Mouse (Mus musculus): ENCODE results near the gene Rab21. TPM values are rescaled to one million over a fixed set of nuclear protein-coding genes. Genes with fewer than 3 reads are reported as not detected.

Rab21 gene
- polyA plus RNA-seq, 1 experiment from 2014 or later: 1.8 TPM

GRCm38 (mm10) chr10:115298683-115299082 lies 16.7 kb downstream of the Rab21 start:
- no peak overlapping the region for H3K4me3 ChIP-seq (ENCODE audit: low read depth, low read length)
- H3K36me3 ChIP-seq (ENCODE audit: control insufficient read depth, insufficient read depth): peaks cover 17% of the 10 kb centered on the region

GRCm38 (mm10) chr10:115297582-115297981 lies 17.8 kb downstream of the Rab21 start:
- no peaks in the 10 kb centered on the region for H3K27me3 ChIP-seq (ENCODE audit: control insufficient read depth, insufficient read depth, low read depth, low read length)
- H3K27ac ChIP-seq (ENCODE audit: low read length): no peak overlapping the region
- WGBS (ENCODE audit: insufficient replicate concordance): 87% methylated on average over 5 of the region's 5 CpGs
- H3K9ac ChIP-seq (ENCODE audit: low read depth, low read length): no peak overlapping the region
- H3K4me1 ChIP-seq (ENCODE audit: control insufficient read depth, low read depth, low read length): no peaks in the 10 kb centered on the region
- H3K4me3 ChIP-seq (ENCODE audit: low read depth, low read length): no peak overlapping the region
- peaks cover 23% of the 10 kb centered on the region for H3K36me3 ChIP-seq (ENCODE audit: control insufficient read depth, insufficient read depth)
- no peak overlapping the region for H3K4me2 ChIP-seq (ENCODE audit: low read depth, low read length)
- no peak for ATAC-seq (ENCODE audit: low read depth)
- H3K9me3 ChIP-seq (replicated peaks; ENCODE audit: control insufficient read depth, low read length): no peaks in the 10 kb centered on the region

More at GRCm38 (mm10) chr10:115298683-115299082, 16.7 kb downstream of the Rab21 start:
- Histone ChIP-seq H3K27me3 (ENCODE audit: control insufficient read depth, insufficient read depth, low read depth, low read length) (no peaks in the 10 kb centered on the region), H3K4me2 (ENCODE audit: low read depth, low read length) (no peak overlapping the region), H3K9me3 (replicated peaks; ENCODE audit: control insufficient read depth, low read length) (no peaks in the 10 kb centered on the region), H3K4me1 (ENCODE audit: control insufficient read depth, low read depth, low read length) (no peaks in the 10 kb centered on the region), H3K9ac (ENCODE audit: low read depth, low read length) (no peak overlapping the region), H3K27ac (ENCODE audit: low read length) (no peak overlapping the region)
- WGBS (ENCODE audit: insufficient replicate concordance): 74% methylated on average over 4 of the region's 4 CpGs
- ATAC-seq (ENCODE audit: low read depth): no peak

- 71% methylated on average over 9 of the region's 9 CpGs for WGBS (ENCODE audit: insufficient replicate concordance)
- H3K27ac ChIP-seq (ENCODE audit: low read length): no peak overlapping the region
- no peaks in the 10 kb centered on the region for H3K4me1 ChIP-seq (ENCODE audit: control insufficient read depth, low read depth, low read length)
- H3K9me3 ChIP-seq (replicated peaks; ENCODE audit: control insufficient read depth, low read length): no peaks in the 10 kb centered on the region
- H3K27me3 ChIP-seq (ENCODE audit: control insufficient read depth, insufficient read depth, low read depth, low read length): no peaks in the 10 kb centered on the region
- peak; percentile 35; the same call in 1 of the 2 replicates for ATAC-seq (ENCODE audit: low read depth)
- no peak overlapping the region for H3K9ac ChIP-seq (ENCODE audit: low read depth, low read length)
- H3K4me2 ChIP-seq (ENCODE audit: low read depth, low read length): no peak overlapping the region
- H3K4me3 ChIP-seq (ENCODE audit: low read depth, low read length): no peak overlapping the region
- H3K36me3 ChIP-seq (ENCODE audit: control insufficient read depth, insufficient read depth): peaks cover 25% of the 10 kb centered on the region
Observed at GRCm38 (mm10) chr10:115296401-115296935, 18.9 kb downstream of the Rab21 start.

- Histone ChIP-seq H3K4me3 (ENCODE audit: low read depth, low read length) (no peak overlapping the region), H3K9me3 (replicated peaks; ENCODE audit: control insufficient read depth, low read length) (no peaks in the 10 kb centered on the region), H3K4me2 (ENCODE audit: low read depth, low read length) (no peak overlapping the region), H3K27ac (ENCODE audit: low read length) (no peak overlapping the region), H3K4me1 (ENCODE audit: control insufficient read depth, low read depth, low read length) (no peaks in the 10 kb centered on the region), H3K36me3 (ENCODE audit: control insufficient read depth, insufficient read depth) (peaks cover 20% of the 10 kb centered on the region), H3K9ac (ENCODE audit: low read depth, low read length) (no peak overlapping the region), H3K27me3 (ENCODE audit: control insufficient read depth, insufficient read depth, low read depth, low read length) (no peaks in the 10 kb centered on the region)
- 77% methylated on average over 3 of the region's 3 CpGs for WGBS (ENCODE audit: insufficient replicate concordance)
- no peak for ATAC-seq (ENCODE audit: low read depth)
Observed at GRCm38 (mm10) chr10:115295162-115295561, 20.2 kb downstream of the Rab21 start.

- Histone ChIP-seq H3K9me3 (replicated peaks; ENCODE audit: control insufficient read depth, low read length) (no peaks in the 10 kb centered on the region), H3K4me2 (ENCODE audit: low read depth, low read length) (no peak overlapping the region), H3K36me3 (ENCODE audit: control insufficient read depth, insufficient read depth) (peaks cover 19% of the 10 kb centered on the region), H3K4me1 (ENCODE audit: control insufficient read depth, low read depth, low read length) (no peaks in the 10 kb centered on the region), H3K27ac (ENCODE audit: low read length) (no peak overlapping the region), H3K4me3 (ENCODE audit: low read depth, low read length) (no peak overlapping the region), H3K9ac (ENCODE audit: low read depth, low read length) (no peak overlapping the region), H3K27me3 (ENCODE audit: control insufficient read depth, insufficient read depth, low read depth, low read length) (no peaks in the 10 kb centered on the region)
- 87% methylated on average over 7 of the region's 7 CpGs for WGBS (ENCODE audit: insufficient replicate concordance)
- no peak for ATAC-seq (ENCODE audit: low read depth)
Observed at GRCm38 (mm10) chr10:115294715-115295114, 20.7 kb downstream of the Rab21 start.

- H3K36me3 ChIP-seq (ENCODE audit: control insufficient read depth, insufficient read depth): peaks cover 18% of the 10 kb centered on the region
- ATAC-seq (ENCODE audit: low read depth): no peak
Observed at GRCm38 (mm10) chr10:115293946-115294345, 21.4 kb downstream of the Rab21 start.

GRCm38 (mm10) chr10:115290671-115291070 lies 24.7 kb downstream of the Rab21 start:
- Histone ChIP-seq H3K27ac (ENCODE audit: low read length) (no peak overlapping the region), H3K4me2 (ENCODE audit: low read depth, low read length) (no peak overlapping the region), H3K4me1 (ENCODE audit: control insufficient read depth, low read depth, low read length) (no peaks in the 10 kb centered on the region), H3K4me3 (ENCODE audit: low read depth, low read length) (no peak overlapping the region), H3K36me3 (ENCODE audit: control insufficient read depth, insufficient read depth) (peaks cover 26% of the 10 kb centered on the region), H3K27me3 (ENCODE audit: control insufficient read depth, insufficient read depth, low read depth, low read length) (no peaks in the 10 kb centered on the region), H3K9ac (ENCODE audit: low read depth, low read length) (no peak overlapping the region), H3K9me3 (replicated peaks; ENCODE audit: control insufficient read depth, low read length) (no peaks in the 10 kb centered on the region)
- WGBS (ENCODE audit: insufficient replicate concordance): 88% methylated on average over 9 of the region's 9 CpGs
- ATAC-seq (ENCODE audit: low read depth): no peak

More at GRCm38 (mm10) chr10:115293946-115294345, 21.4 kb downstream of the Rab21 start:
- 83% methylated on average over 7 of the region's 7 CpGs for WGBS (ENCODE audit: insufficient replicate concordance)
- H3K4me1 ChIP-seq (ENCODE audit: control insufficient read depth, low read depth, low read length): no peaks in the 10 kb centered on the region
- no peak overlapping the region for H3K4me3 ChIP-seq (ENCODE audit: low read depth, low read length)
- H3K4me2 ChIP-seq (ENCODE audit: low read depth, low read length): no peak overlapping the region
- no peaks in the 10 kb centered on the region for H3K9me3 ChIP-seq (replicated peaks; ENCODE audit: control insufficient read depth, low read length)
- H3K27me3 ChIP-seq (ENCODE audit: control insufficient read depth, insufficient read depth, low read depth, low read length): no peaks in the 10 kb centered on the region
- H3K9ac ChIP-seq (ENCODE audit: low read depth, low read length): no peak overlapping the region
- no peak overlapping the region for H3K27ac ChIP-seq (ENCODE audit: low read length)

- no peaks in the 10 kb centered on the region for H3K4me1 ChIP-seq (ENCODE audit: control insufficient read depth, low read depth, low read length)
- H3K27me3 ChIP-seq (ENCODE audit: control insufficient read depth, insufficient read depth, low read depth, low read length): no peaks in the 10 kb centered on the region
- H3K36me3 ChIP-seq (ENCODE audit: control insufficient read depth, insufficient read depth): peaks cover 21% of the 10 kb centered on the region
- H3K9me3 ChIP-seq (replicated peaks; ENCODE audit: control insufficient read depth, low read length): no peaks in the 10 kb centered on the region
- H3K9ac ChIP-seq (ENCODE audit: low read depth, low read length): no peak overlapping the region
- ATAC-seq (ENCODE audit: low read depth): peak; percentile 80
- H3K4me3 ChIP-seq (ENCODE audit: low read depth, low read length): no peak overlapping the region
- no peak overlapping the region for H3K4me2 ChIP-seq (ENCODE audit: low read depth, low read length)
- WGBS (ENCODE audit: insufficient replicate concordance): 79% methylated on average over 8 of the region's 8 CpGs
- H3K27ac ChIP-seq (ENCODE audit: low read length): peak overlapping the region; percentile 29
Observed at GRCm38 (mm10) chr10:115288856-115289255, 26.5 kb downstream of the Rab21 start.

GRCm38 (mm10) chr10:115284170-115284569 lies 31.2 kb downstream of the Rab21 start:
- 61% methylated on average over 10 of the region's 10 CpGs for WGBS (ENCODE audit: insufficient replicate concordance)
- Histone ChIP-seq H3K36me3 (ENCODE audit: control insufficient read depth, insufficient read depth) (peaks cover 8% of the 10 kb centered on the region), H3K4me1 (ENCODE audit: control insufficient read depth, low read depth, low read length) (no peaks in the 10 kb centered on the region), H3K27me3 (ENCODE audit: control insufficient read depth, insufficient read depth, low read depth, low read length) (no peaks in the 10 kb centered on the region), H3K9ac (ENCODE audit: low read depth, low read length) (no peak overlapping the region), H3K4me2 (ENCODE audit: low read depth, low read length) (no peak overlapping the region), H3K9me3 (replicated peaks; ENCODE audit: control insufficient read depth, low read length) (no peaks in the 10 kb centered on the region), H3K4me3 (ENCODE audit: low read depth, low read length) (no peak overlapping the region), H3K27ac (ENCODE audit: low read length) (no peak overlapping the region)
- no peak for ATAC-seq (ENCODE audit: low read depth)

Data from liver, embryonic 16.5 days (tissue).